17 mouse cellular contexts compared by ENCODE assay signal in genomic region chr11:65667348-65667969, GRCm38 (mm10).
DNase-seq lines count a peak whose midpoint lies in the region; ATAC-seq and TF ChIP-seq lines count a peak whose summit lies in the region.
"Had no signal": no experiment of that assay in that cellular context is flagged by ENCODE, and none has a peak within 500 bp of the region (broad histone marks: within the 10 kb centered on the region; RNA-seq: fewer than 3 reads in every experiment).

No protein-coding gene starts in this region.

- no peak for TF ChIP-seq CTCF in heart, postnatal 0 days (IDR thresholded peaks at IDR 0.05; ENCODE audit: low read depth)

- 42% methylated on average over 6 of the region's 6 CpGs for WGBS in embryonic facial prominence, embryonic 14.5 days
- WGBS in embryonic facial prominence, embryonic 10.5 days = 82% methylated on average over 6 of the region's 6 CpGs
- WGBS in heart, postnatal 0 days = 22% methylated on average over 6 of the region's 6 CpGs

- no peak overlapping the region for H3K4me3 ChIP-seq in embryonic facial prominence, embryonic 14.5 days (ENCODE audit: low read depth, low read length)
- H3K4me3 ChIP-seq in embryonic facial prominence, embryonic 10.5 days = no peak overlapping the region
- H3K4me3 ChIP-seq in heart, postnatal 0 days (ENCODE audit: low read depth, low read length) = no peak overlapping the region
- H3K4me3 ChIP-seq: limb, embryonic 13.5 days; neural tube, embryonic 12.5 days had no signal

- H3K9me3 ChIP-seq in embryonic facial prominence, embryonic 14.5 days (ENCODE audit: control insufficient read depth, low read length) = peaks cover 6% of the 10 kb centered on the region; the same call in 1 of the 2 replicates
- 0 out of 2 replicates have a peak, but pooled peaks cover 2% of the 10 kb centered on the region for H3K9me3 ChIP-seq in embryonic facial prominence, embryonic 10.5 days
- no peaks in the 10 kb centered on the region for H3K9me3 ChIP-seq in heart, postnatal 0 days (replicated peaks; ENCODE audit: control insufficient read depth, low read length)
- H3K9me3 ChIP-seq: limb, embryonic 13.5 days; neural tube, embryonic 12.5 days had no signal

- intact Hi-C loops in left cerebral cortex, postnatal 4 days (cut with DNase I) = no loop called here

- H3K27ac ChIP-seq in embryonic facial prominence, embryonic 14.5 days (replicated peaks; ENCODE audit: low read depth, low read length) = no peak overlapping the region
- H3K27ac ChIP-seq in embryonic facial prominence, embryonic 10.5 days (replicated peaks) = no peak overlapping the region
- peak overlapping the region; percentile 77 for H3K27ac ChIP-seq in heart, postnatal 0 days (ENCODE audit: low read depth)
- H3K27ac ChIP-seq: limb, embryonic 13.5 days; neural tube, embryonic 12.5 days had no signal

- no peak overlapping the region for H3K4me2 ChIP-seq in embryonic facial prominence, embryonic 14.5 days (ENCODE audit: low read depth, low read length)
- no peak overlapping the region for H3K4me2 ChIP-seq in heart, postnatal 0 days (ENCODE audit: low read depth, low read length)
- H3K4me2 ChIP-seq: limb, embryonic 13.5 days; neural tube, embryonic 12.5 days had no signal

- H3K4me1 ChIP-seq in embryonic facial prominence, embryonic 14.5 days (ENCODE audit: control insufficient read depth, insufficient read depth, low read length) = no peaks in the 10 kb centered on the region
- no peaks in the 10 kb centered on the region for H3K4me1 ChIP-seq in embryonic facial prominence, embryonic 10.5 days
- peaks cover 14% of the 10 kb centered on the region for H3K4me1 ChIP-seq in heart, postnatal 0 days (ENCODE audit: control insufficient read depth, insufficient read depth)
- H3K4me1 ChIP-seq: neural tube, embryonic 12.5 days had no signal

- no peaks in the 10 kb centered on the region for H3K27me3 ChIP-seq in embryonic facial prominence, embryonic 14.5 days (replicated peaks; ENCODE audit: control insufficient read depth, insufficient read depth, low read length)
- no peaks in the 10 kb centered on the region for H3K27me3 ChIP-seq in embryonic facial prominence, embryonic 10.5 days (replicated peaks; ENCODE audit: low read depth, poor library complexity, severe bottlenecking)
- no peaks in the 10 kb centered on the region for H3K27me3 ChIP-seq in heart, postnatal 0 days (ENCODE audit: control insufficient read depth, insufficient read depth, low read length)
- H3K27me3 ChIP-seq: limb, embryonic 13.5 days; neural tube, embryonic 12.5 days had no signal

- H3K36me3 ChIP-seq in embryonic facial prominence, embryonic 14.5 days (ENCODE audit: control insufficient read depth, insufficient read depth, low read length) = no peaks in the 10 kb centered on the region
- H3K36me3 ChIP-seq in embryonic facial prominence, embryonic 10.5 days (replicated peaks) = no peaks in the 10 kb centered on the region
- no peaks in the 10 kb centered on the region for H3K36me3 ChIP-seq in heart, postnatal 0 days (replicated peaks; ENCODE audit: control insufficient read depth, insufficient read depth, low read length)
- H3K36me3 ChIP-seq: limb, embryonic 13.5 days; neural tube, embryonic 12.5 days had no signal

- DNase-seq in embryonic facial prominence, embryonic 14.5 days (ENCODE audit: low spot score) = peak; percentile 48
- DNase-seq in embryonic facial prominence, embryonic 10.5 days (ENCODE audit: low spot score) = no peak
- DNase-seq in Muller cell, postnatal 12 days (ENCODE audit: inconsistent ontology term) = peak; percentile 24
- peak; percentile 9 to 32 for DNase-seq in heart, adult 9 months (ENCODE audit: low spot score in 2 of 2)
- DNase-seq in heart, postnatal 0 days (ENCODE audit: low spot score) = peak; percentile 87
- DNase-seq in right cerebral cortex, postnatal 25 days = no peak
- no peak for DNase-seq in right cerebral cortex, postnatal 4 days
- no peak for DNase-seq in left cerebral cortex, postnatal 4 days
- DNase-seq: adrenal gland, adult 2 months; cerebellum, adult 11-12 months; kidney, adult 11 months; kidney, postnatal 10 days; right cerebral cortex, postnatal 14 days; thymus, postnatal 36 days had no signal

- no peak overlapping the region for H3K9ac ChIP-seq in embryonic facial prominence, embryonic 14.5 days (ENCODE audit: low read depth, low read length)
- no peak overlapping the region for H3K9ac ChIP-seq in heart, postnatal 0 days (replicated peaks; ENCODE audit: low read depth, low read length)
- H3K9ac ChIP-seq: limb, embryonic 13.5 days; neural tube, embryonic 12.5 days had no signal

- TF ChIP-seq EP300 in heart, postnatal 0 days (IDR thresholded peaks at IDR 0.05; ENCODE audit: low read depth) = peak; percentile 90

- no peak for ATAC-seq in embryonic facial prominence, embryonic 14.5 days (ENCODE audit: low read depth)
- peak; percentile 81 for ATAC-seq in heart, postnatal 0 days (ENCODE audit: insufficient read depth, low read depth)
- ATAC-seq: hindbrain, embryonic 16.5 days had no signal

Comparison
In these comparisons a context has a peak if more than half of its experiments do, and no peak if none do; other contexts are left out.
1. DNase-seq: peak in embryonic facial prominence, embryonic 14.5 days (single experiment), Muller cell, postnatal 12 days (single experiment), heart, adult 9 months (2 of 2) and heart, postnatal 0 days (single experiment); none in embryonic facial prominence, embryonic 10.5 days (single experiment), right cerebral cortex, postnatal 25 days (single experiment), right cerebral cortex, postnatal 4 days (single experiment) and left cerebral cortex, postnatal 4 days (single experiment).